Mouse (Mus musculus): Measurements from ENCODE around the gene Manba.
"Not testable (repeated sequence)": the region's sequence is repeated elsewhere in the genome, so short reads cannot be mapped to it uniquely, and the experiment has no call there.

The Manba gene

DNA sequence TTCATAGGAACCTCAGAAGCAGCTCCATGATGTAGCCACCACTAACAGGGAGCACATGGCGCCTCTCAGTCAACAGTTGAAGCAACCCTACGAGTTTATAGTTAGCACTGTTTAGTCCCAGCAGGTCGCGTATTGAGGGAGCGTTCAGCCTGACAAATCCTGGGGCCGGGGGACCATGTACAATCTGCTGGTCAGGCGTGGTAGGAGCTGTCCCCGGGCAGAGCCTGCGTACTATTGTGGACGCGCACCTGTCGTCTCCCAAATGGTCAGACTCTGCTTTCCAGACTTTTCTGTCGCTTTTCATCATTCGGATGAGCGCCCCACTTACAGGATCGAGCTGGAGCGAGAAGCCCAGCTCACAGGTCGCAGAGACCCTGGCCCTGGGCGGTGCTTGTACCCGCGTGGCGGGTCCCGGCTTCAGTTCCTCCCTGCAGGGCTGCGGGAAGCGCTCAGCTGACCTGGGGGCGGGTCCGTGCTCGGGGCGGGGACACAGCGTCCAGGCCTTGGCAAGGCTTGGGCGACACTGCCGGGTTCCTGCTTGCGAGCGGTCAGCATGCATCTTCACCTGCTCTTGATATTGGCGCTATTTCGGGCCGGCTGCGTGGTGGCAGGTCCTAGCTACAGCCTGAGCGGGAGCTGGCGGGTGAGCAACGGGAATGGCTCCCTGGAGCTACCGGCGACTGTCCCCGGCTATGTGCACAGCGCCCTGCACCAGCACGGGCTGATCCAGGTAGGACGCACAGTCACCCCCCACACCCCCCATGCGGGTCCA lies at the start of gene Manba:
Manba (plus strand) TSS at position 484 of the 772 bp plus-strand sequence.
- DNase-seq (ENCODE audit: low read depth), result no peak

DNA sequence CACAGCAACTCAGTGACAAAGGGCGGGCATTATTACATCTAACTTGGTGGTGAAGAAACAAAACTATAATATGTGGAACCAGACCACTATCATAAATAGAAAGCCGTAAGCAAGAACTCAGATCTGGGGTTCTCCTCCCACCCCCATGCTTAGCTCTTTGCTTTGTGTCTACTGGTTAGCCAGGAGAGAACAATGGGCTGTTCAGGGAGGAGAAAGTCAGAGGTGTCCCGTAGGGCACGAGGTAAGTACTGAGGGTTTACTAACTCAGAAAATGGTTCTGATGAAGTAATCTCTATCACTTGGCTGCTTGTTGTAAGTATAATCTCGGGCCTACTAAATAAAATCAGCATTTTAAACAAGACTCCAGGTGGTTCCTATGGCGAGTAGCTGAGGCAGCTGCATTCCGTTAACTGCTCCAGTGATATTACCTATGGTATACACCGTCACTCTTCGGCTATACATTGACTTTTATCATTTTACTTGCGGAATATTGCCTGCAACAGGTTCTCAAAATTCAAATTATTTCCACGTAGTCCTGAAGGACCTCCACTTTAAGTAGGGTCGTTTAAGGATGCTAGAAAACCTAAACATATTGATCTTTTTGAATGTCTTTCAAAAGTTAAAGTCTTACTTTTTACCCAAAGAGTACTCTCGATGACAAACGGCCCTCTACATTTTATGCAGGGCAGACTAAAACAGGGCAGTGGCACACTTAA lies 48.4 kb upstream of the Manba start:
- no peak for DNase-seq (ENCODE audit: low read depth)

DNA sequence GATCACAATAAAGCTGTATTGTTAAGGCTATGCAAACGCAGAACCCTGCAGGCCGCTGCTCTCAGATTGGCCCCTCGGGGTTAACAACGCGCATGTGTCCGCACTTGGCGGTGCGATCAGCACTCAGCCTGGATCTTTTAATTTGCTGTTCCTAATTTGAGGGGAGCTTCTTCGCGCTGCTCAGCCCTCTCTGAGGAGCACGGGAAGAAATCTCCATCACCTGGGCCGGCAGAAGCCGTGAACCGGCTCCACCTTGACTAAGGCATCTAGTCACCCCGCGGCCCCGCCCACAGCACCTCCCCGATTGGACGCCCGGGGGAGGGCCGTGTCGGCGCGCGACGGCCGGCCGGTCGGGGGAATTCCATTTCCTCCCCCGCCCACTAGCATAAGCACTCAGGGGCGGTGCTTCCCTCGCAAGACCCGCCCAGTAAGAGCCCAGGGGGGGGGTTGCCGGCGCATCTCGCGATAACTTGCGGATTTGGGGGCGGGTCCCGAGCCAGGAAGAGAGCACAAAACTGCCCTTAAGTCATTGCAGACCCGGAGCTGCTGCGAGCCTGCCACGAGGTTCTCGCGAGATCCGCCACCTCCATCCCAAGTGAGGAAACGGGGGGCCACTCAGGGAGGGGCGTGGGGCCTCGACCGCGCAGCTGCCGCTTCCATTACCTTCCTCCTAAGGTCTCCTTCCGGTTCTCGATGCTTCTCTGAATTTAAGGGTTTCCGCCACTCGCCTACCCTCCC lies 47.5 kb upstream of the Manba start, which contains the start of gene Ube2d3:
Ube2d3 (plus strand) TSS at position 392 of the 738 bp plus-strand sequence.
- DNase-seq (ENCODE audit: low read depth), result peak; percentile 99

DNA sequence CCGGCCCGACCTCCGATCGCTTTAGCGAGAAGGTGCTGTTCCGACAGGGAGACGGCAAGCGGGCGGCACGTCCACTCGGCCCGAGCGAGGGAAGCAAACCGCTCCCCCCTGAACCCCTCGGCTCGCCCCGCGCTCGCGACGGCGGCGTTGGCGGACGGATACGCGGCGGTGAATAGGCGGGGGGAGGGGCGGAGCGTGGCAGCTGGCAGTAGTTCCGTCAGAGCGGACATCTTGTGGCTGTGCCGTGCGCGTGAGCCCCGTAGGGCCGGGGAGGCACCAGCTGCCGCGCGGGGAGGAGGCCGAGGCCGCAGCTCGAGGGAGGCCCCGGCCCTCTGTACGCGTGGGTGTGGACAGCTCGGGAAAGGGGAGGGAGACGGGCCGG lies 46.9 kb upstream of the Manba start:
- DNase-seq (ENCODE audit: low read depth), result peak; percentile 94

DNA sequence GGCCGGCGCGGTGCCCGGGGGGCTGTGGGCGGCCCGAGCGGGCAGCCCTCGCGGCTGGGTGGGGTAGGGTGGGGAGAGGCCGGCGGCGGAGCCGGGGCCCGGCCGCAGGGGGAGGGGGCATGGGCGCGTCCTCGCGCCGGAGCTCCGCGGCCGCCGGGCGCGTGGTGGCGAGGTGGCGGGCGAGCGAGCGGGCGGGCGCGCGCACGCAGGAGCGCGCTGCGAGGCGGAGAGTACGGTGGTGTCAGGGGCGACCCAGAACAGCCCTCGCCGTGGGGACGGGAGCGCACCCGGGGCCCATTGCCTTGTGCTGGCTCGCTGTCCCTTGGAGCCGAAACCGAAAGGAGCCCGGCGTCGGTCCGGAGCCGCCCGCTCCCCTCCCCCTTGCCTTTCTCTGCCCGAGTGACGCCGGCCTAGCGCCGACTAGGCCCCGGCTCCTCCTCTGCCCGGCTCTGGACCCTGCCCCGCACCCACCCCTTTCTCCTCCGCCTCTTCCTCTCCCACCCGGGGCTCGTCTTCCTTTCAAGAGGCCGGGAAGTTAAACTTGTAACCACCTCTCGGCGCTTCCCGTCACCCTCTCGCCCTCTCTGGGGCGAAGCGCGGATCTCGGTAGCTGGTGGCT lies 46.4 kb upstream of the Manba start:
- DNase-seq (ENCODE audit: low read depth), result peak; percentile 88

DNA sequence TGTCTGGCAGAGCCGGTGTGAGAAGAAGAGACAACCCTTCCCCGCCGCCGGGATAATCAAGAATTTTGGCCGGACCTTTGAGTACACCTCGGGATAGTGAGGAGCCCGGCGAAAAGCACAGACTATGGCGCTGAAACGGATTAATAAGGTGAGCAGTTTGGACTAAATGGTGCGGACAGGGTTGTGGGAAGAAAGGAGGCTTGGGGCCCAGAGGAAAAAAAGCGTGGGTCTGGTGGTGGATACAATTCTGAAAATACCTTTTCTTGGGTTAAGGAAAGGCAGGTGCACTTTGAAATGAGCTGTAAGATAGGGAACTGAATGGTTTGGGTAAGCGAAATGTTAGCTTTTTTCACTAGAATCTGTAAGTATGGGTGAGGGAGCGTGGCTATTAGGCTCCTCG lies 45.8 kb upstream of the Manba start:
- DNase-seq (ENCODE audit: low read depth), result no peak

DNA sequence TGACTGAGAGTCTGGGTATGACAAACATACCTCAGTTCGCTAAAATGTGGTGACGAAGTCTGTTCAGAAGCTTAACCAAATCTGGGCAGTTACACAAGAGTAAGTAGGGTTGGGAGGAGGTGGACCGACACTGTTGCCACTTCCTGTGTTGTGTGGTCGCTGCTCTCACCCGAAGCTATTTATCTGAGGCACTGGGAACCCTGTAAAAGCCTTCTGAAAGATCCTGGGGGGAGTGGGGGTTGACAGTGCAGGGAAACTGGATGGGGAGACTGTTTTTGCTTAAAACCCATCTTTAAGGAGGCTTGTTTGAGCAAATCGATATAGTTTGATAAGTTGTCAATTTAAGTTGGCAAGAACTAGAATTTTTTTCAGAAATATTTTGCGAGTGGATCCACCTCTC lies 45.2 kb upstream of the Manba start:
- peak; percentile 73 for DNase-seq (ENCODE audit: low read depth)

DNA sequence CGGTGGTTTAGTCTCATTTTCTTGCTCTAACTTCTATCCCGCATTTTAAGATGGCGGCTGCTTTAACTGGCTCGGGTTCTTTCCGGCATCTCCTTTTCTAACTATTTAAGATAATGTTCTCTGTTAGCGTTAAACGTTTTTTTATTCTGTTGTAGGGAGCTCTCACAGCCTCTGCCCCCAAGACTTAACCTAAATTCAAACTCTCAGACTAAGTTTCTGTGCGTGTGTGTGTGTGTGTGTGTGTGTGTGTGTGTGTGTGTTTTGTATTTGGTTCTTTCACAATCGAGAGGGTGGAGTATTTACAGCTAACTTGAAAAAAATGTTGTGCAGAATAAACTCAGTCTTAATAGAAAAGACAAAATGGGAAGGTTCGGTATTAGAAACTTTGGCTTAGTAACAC lies 44.8 kb upstream of the Manba start:
- peak; percentile 54 for DNase-seq (ENCODE audit: low read depth)

DNA sequence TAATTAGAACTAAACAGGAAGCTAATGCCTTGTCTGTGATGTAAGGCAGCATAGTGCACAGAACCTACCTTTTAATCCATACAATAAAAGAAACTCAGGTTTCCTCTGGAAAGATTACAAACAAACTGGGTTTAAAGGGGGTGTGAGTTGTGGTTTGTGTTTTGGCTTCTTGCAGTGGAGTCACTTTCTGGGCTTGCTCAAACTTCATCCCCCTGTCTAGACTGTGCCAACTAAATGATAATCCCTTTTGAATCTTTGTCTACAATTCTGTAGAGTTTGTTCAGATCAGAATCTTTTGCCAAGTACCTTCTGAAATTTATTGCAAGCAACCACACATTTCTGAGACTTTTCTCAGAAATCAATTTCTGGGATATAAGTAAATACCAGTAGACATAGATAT lies 40.5 kb upstream of the Manba start:
- DNase-seq (ENCODE audit: low read depth), result no peak

DNA sequence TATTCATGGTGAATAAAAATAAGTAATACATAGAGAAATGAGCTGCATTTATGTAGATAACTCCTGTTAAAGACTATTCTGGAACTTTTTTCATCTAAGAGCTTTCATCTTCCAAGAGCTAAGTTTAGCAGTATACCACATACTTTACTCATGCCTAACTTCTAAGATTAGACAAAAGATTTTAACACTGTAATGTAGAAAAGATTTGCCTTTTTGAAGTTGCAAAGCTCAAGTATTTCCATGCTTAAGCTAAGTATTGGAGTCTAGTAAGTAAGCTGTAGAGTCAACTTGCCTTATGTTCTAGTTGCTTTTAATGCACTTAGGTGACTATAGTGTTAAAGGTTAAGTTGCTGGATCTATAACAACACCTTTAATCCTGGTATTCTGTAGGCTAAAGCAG lies 26.4 kb upstream of the Manba start:
- DNase-seq (ENCODE audit: low read depth), result no peak

DNA sequence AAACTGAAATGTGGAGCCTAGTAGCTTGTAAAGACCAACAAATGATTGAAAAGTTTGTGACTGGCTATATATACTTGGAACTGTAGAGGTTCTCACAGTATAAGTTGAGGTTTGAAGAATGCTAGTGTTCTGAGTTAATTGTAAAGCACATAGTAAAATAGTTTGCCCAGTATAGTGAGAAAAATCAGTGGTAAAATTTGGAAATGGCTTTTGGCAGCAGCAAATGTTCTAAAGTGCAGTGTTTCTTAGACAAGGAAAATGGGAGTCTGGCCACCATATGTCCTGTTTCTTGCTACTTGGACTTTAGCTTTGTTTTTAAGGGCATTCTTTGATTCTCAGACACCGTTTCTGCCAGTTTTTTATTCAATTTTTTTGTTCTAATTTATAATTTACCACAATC lies 17.0 kb upstream of the Manba start:
- DNase-seq (ENCODE audit: low read depth), result no peak

DNA sequence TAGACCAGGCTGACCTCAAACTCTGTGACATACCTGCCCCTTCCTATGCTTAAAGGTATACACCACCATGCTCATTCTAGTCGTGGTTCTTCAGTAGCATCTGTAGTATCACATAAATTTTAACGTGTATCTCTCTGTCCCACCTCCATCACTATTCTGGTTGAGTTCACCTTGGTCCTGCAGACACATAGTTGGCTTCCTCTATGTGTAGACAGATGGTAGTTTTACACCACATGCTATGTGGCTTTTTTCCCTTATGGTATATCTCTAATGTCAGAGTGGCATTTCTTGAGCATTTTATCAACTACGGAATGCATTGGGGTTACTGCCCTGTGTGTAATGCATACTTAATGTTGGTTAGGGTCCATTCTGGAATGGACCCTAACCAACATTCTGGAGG lies 16.3 kb upstream of the Manba start:
- DNase-seq (ENCODE audit: low read depth), result peak; percentile 11

DNA sequence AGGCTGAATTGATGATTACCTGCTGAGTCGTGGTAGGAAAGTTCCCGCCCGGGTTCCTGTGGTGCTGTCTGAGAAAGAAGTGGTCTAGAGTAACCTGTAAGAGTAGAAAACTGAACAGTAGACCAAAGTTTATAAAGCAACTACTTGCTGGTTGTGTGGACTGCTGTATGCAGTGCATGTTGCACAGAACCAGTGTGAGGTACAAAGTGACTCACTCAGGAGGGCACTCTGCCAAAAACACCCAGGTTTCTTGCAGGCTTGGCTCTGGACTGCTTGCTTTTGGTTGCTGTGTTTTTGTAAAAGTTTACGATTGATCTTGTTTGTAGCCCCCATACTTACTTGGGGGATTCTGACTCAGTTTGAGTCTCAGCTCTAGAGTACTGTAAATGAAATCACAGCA lies 15.4 kb upstream of the Manba start:
- peak; percentile 95 for DNase-seq (ENCODE audit: low read depth)

DNA sequence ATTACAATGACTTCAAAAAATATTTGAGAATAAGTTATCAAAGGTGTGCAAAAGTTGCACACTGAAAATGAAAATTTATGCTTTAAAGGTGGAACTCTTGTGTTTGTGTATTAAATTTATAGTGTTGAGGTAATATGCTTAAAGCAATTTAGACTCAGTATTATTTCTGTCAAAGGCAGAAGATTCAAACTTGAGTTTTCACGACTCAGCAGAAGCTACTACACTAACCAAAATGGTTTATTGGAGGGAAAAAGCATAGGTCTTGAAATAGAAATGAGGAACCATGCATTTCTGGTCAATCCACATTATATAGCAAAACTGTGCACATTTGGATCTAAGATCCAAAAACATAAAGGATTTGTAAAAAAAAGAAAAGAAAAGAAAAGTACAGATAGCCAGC lies 14.6 kb upstream of the Manba start:
- DNase-seq (ENCODE audit: low read depth), result no peak

DNA sequence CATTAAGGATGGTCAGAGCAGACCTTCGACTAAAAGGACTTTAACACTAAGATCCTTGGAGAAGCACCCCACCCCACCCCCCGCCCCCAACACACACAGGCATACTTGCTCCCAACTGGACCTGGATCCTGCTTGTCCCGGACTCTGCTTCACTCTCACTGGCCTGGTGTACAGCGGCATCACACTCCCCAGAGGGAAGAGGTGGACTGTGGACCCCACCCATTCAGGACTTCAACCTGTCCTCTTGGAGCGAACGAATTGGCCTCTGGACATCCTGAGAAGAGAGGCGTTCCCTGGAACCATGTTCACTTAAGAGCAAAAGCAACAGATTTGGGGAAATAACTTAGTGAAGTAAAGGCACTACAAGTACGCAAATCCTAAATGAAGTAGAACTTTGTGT lies 10.4 kb upstream of the Manba start:
- no peak for DNase-seq (ENCODE audit: low read depth)

DNA sequence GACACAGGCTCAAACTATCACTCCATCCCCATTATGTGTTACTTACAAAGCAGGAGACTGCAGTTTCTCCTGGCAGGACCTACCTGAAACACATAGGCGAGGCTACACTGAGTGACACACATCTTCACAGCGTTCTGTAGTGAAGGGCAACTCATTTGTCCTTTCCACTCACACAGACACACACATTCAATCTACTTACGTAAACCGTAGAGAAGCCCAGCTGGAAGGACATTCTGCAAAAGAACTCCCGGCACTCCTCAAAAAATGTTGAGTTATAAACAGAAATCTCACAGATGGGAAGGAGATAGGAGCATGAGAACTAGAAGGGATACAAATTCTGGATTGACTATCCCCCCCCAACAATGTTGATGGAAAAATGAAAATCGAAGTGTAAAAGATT lies 9.1 kb upstream of the Manba start:
- no peak for DNase-seq (ENCODE audit: low read depth)

DNA sequence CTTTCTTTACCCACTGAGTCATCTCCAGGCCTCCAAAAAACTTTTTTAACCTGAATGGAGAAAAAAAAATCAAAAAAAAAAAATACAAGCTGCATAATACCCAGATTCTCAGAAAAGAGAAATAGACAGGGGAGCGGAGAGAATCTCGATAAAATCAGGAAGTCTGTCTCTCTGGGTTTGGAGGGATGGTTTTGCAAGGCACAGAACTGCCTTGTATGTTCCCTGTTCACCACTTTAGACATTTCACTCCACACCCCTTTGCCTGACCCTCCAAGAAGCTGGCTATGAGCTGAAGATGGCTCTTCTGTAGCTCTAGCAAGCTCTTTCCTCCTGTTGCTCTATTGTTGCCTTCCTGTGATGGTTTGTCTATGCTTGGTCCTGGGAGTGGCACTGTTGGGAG lies 8.4 kb upstream of the Manba start:
- DNase-seq (ENCODE audit: low read depth), result no peak

DNA sequence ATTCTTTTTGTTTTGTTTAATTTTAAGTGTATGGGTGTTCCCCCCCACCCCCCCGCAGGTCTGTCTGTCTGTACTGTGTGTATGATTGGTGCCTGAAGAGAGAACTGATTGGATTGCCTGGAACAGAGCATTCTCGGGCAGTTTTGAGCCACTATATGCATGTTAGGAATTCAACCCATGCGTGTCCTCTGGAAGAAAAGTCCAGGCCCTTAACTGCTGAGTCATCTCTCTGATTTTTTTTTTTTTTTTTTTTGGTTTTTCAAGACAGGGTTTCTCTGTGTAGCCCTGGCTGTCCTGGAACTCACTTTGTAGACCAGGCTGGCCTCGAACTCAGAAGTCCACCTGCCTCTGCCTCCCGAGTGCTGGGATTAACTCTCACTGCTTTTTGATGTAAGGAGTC lies 6.3 kb upstream of the Manba start:
- peak; percentile 50 for DNase-seq (ENCODE audit: low read depth)

DNA sequence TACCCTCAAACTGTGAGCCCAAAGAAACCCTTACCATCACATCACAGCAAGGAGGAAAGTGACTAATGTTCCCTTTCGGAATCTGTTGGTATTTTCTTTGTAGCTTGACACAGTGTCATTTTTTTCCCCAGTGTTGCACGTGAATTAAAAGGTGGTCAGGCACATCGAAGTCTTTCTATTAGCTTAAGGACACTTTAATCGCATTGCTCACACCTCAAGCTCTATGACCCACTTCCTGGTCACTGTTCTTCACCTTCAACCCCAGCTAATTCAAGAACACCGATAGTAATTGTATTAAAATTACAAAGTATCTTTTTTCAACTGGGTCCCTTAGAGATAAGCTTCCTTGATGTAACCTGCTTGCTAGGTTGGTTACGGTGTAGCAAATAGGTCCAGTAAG lies 4.6 kb upstream of the Manba start:
- no peak for DNase-seq (ENCODE audit: low read depth)

DNA sequence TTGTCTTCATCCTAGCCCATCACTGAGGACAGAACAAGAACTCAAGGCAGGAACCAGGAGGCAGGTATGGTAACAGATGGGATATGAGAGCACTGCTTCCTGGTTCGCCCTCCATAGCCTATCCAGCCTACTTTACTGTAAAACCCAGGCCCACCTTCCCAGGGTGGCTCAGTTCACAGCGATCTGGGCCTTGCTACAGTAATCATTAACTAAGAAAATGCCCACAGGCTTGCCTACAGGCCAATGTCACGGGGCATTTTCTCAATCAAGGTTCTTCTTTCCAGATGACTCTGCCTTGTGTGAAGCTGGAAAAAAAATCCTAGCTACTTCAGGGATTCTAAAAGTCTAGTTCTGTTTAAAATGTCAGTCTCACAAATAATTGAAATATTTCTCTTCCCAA lies 3.8 kb upstream of the Manba start:
- no peak for DNase-seq (ENCODE audit: low read depth)

DNA sequence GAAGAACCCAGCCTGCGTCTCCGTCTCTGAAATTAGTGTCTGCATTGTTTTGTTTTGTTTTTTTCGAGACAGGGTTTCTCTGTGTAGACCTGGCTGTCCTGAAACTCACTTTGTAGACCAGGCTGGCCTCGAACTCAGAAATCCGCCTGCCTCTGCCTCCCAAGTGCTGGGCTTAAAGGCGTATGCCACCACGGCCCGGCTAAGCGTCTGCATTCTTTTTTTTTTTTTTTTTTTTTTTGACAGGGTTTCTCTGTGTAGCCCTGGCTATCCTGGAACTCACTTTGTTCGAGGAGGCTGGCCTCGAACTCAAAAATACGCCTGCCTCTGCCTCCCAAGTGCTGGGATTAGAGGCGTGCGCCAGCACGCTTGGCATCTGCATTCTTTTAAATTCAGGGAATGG lies 761 bp upstream of the Manba start:
- not testable (repeated sequence) for DNase-seq (ENCODE audit: low read depth)

DNA sequence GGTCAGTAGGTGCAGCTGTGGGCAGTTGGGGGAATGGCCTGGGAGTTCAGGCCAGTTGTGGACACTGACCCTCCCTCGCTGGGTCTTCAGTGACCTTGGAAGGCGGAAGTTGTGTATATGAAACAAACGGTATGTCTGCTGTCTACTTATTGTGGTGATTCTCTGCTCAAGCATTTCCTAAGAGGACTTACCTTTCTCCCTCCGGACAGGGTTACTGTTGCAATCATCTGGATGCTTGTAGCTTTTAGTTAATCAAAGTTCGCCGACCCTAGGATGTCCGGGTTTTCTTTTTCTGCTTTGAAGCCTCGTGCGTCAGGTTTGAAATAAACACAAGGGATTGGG lies 460 bp downstream of the Manba start:
- no peak for DNase-seq (ENCODE audit: low read depth)

DNA sequence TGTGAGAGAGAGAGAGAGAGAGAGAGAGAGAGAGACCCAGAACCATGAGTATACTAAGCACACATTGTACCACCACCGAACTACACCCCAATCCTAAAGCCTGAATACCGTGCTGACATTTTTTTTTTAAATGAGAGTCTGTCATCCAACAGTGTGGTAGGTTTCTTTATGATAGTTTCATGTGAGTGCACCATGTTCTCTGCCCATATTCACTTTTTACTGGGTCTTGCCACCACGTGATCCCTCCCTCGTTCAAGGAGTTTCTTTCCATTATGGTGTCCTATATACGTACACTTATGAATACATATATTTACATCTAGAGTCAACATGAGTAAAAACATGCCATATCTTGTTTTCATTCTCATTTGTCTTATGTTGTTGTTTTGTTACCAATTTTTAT lies 940 bp downstream of the Manba start:
- DNase-seq (ENCODE audit: low read depth), result no peak

Data from NIH3T3 (cell line).